Mouse (Mus musculus) adrenal gland, adult 8-10 months (tissue): ENCODE data around the gene B3gat3. TPM values are rescaled to one million over a fixed set of nuclear protein-coding genes. Genes with fewer than 3 reads are reported as not detected.

Source experiments
- DNase-seq: peaks from one replicate; pipeline ENCODE4 v3.0.0; 2022
- total RNA-seq, 4 experiments: library from RNA; stranded (reverse); gene quantifications; 2 replicates each; pipeline ENCODE4 v1.2.4; 2022

The B3gat3 gene
- total RNA-seq, 4 experiments from 2014 or later = 61.3 to 72.9 (median 70.0) TPM

DNA sequence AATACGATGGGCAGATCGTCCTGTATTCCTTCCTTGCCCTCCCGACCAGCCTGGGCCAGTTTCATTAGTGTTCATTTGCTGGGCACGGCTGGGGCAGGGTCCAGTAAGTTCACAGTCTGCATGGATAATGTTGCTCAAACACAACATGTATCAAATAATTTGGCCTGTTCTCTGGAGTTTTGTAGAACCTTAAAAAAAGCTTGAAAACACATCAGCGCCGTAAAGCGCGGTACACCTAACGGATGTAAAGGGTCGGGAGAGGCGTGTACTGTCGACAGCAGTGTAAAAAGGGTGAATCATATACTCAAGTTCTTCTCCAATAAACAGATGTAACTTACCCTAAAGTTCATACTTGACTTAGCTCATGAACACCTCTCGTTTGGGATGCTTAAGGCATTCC is 21.6 kb upstream of the B3gat3 start:
- no peak for DNase-seq

DNA sequence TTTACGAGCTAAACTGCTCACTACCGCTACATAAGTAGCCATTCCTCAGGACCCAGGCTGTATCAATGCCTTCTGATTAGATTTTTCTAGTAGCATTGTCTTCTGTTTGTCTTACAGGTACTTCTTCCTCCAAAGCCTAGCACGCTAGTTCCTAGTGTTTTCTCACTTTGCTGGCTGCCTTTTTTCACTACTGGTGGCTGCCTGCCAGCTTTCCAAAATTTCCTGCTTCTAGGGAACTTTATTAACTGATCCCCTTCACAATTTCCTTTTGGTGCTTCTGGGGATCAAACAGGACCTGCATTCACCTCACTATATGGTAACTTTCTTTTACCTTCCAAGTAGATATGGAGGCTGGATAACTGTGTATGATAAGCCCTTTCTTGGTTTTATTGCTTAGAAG is 21.1 kb upstream of the B3gat3 start:
- DNase-seq = no peak

DNA sequence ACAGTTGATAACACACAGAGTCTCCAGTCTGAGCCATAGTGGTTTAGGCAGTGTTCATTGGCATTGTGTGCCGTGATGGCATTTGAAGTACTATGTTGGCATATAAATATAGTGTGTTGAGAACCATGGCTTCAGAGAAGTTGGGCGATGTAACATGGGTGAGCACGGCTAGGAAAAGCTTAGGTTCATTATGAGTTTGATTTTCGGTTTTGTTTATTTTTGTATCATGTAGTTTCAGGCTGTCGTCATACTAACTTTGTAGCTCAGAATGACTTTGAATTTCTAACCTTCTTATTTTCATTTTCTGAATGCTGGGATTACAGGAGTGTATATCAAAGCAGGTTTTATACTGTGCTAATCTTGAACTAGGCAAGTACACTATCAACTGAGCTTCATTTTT is 16.8 kb upstream of the B3gat3 start:
- DNase-seq = no peak

GRCm38 (mm10) chr19:8908531-8908930 is 11.6 kb upstream of the B3gat3 start:
- no peak for DNase-seq

- DNase-seq = no peak
These were observed 8.4 kb upstream of the B3gat3 start for GRCm38 (mm10) chr19:8911810-8912209.

DNA sequence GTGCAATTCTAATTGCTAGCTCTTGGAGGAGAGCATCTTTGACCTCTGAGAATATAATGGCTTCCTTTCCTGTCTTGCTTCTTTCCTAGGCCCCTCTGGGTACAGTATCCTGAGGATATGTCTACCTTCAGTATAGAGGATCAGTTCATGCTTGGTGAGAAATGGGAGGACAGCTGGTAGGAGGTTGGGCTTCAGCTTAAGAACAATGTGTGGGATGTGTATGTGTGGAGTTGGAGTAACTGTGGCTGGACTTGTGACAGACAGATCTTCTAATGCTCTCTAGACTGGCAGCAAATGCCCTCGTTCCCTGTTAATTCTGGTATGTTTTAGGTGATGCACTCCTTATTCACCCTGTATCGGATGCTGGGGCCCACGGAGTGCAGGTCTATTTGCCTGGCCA is 6.0 kb upstream of the B3gat3 start:
- DNase-seq = no peak

GRCm38 (mm10) chr19:8919000-8919399 is 1.2 kb upstream of the B3gat3 start:
- no peak for DNase-seq

- DNase-seq = no peak
These were observed 496 bp upstream of the B3gat3 start for GRCm38 (mm10) chr19:8919684-8920072.

- DNase-seq = no peak
These were observed 690 bp downstream of the B3gat3 start for GRCm38 (mm10) chr19:8920836-8921291.

- DNase-seq = no peak
These were observed 1.6 kb downstream of the B3gat3 start for GRCm38 (mm10) chr19:8921741-8922140.

DNA sequence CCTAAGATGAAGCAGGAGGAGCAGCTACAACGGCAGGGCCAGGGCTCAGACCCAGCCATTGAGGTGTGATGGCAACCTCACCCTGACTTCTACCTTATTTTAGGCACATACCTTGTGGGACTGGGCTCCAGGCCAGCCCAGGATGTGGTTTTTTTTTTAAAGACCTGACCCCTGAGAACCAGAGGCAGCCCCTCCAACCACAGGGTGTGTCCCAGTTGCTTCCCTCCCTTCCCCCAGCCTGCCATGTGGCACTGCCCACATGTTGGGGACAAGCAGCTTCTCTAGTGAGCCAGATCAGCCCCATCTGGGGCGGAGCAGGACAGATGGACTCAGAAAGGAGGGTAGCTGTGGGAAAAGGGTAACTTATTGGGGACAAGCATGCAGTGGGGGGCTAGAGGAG is 6.6 kb downstream of the B3gat3 start:
- DNase-seq = no peak

DNA sequence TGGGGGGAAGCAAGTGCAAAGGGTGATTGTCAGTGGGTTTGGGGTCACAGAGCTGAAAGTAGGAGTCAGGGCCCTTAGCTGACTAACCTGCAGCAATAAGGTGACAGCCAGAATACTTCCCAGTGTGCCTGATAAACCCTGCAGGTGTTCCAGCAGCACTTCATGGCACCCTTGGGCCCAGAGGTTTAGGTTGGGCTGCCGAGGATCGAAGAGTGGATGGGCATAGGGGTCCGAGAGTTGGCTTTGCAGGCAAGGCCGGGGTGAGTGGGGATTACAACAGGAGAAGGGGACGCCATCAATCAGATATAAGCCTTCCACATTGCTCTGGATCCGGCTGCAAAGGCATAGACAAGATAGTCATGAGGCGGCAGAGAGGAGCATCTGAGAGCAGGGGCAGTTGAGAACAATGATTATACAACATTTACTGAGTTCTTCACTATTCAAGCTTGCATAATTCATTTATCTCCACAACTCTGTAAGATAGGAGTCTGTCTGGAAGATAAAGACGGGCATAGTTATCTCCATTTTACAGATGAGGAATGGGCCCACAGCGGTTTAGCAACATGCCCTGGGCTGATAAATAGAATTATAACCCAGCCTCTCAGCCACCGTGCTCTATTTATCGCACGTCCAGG is 7.8 kb downstream of the B3gat3 start:
- no peak for DNase-seq

GRCm38 (mm10) chr19:8928689-8929223 is 8.6 kb downstream of the B3gat3 start:
- DNase-seq = peak; percentile 53

GRCm38 (mm10) chr19:8929224-8930088 is 9.3 kb downstream of the B3gat3 start, which contains the start of the genes Rom1 and Eml3:
TSS of gene Rom1 (minus strand) at chr19:8929356.
TSS of gene Eml3 (plus strand) at chr19:8929552.
- peak; percentile 94 for DNase-seq

GRCm38 (mm10) chr19:8930117-8930516 is 9.9 kb downstream of the B3gat3 start:
- no peak for DNase-seq

- DNase-seq = no peak
These were observed 10.6 kb downstream of the B3gat3 start for GRCm38 (mm10) chr19:8930771-8931170.

DNA sequence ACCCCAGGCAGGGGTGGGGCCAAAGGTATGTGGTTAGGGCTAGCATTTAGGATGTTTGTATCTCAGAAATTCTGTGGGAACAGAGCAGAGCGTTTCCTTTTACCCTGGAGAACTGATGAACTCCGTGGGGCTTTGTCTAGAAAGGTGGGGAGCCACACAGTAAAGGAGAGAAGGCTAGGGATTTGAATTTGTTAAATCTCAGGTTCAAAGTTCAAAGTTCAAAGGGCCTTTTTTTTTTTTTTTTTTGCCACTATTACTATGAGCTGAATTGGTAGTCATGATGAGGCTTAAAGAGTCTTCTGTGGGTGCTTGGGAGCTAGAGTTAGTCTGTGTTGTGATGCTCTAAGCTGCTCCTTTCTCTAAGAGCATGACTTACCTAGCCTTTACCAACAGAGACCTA is 16.6 kb downstream of the B3gat3 start:
- no peak for DNase-seq

DNA sequence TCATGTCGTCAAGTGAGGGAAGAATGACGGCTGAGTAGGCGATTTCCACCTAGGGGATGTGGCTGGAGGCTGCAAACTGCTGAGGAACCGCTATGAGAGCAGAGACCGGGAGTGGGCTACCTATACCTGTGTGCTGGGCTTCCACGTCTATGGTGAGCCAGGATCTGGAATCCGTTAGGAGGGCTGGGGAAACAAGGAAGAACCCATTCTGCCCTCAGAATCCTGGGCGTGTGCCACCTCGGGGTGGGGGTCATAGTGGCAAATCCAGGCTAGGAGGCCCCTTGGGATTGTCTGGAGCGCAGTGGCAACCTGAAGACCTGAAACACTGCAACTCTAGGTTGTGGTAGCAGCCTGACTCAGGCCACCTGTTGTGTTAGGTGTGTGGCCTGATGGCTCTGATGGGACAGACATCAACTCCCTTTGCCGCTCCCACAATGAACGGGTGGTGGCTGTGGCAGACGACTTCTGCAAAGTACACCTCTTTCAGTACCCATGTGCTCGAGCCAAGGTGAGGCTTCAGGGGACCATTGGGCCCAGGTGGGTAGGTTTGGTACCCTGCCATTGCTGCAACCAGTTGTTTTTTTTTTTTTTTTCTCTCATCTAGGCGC is 20.5 kb downstream of the B3gat3 start:
- DNase-seq = no peak

DNA sequence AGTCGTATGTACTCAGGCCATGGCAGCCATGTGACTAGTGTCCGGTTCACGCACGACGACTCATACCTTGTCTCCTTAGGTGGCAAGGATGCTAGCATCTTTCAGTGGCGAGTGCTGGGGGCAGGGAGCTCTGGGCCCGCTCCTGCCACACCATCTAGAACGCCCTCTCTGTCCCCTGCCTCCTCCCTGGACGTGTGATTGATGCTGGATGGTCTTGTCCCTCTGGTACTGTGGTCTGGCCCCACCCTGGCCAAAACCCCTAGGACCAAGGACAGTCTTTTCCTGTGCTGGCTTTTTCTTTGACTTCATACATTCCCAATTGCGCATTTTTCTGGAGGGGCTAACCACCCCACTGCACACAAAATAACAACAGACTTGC is 21.0 kb downstream of the B3gat3 start:
- DNase-seq = no peak

DNA sequence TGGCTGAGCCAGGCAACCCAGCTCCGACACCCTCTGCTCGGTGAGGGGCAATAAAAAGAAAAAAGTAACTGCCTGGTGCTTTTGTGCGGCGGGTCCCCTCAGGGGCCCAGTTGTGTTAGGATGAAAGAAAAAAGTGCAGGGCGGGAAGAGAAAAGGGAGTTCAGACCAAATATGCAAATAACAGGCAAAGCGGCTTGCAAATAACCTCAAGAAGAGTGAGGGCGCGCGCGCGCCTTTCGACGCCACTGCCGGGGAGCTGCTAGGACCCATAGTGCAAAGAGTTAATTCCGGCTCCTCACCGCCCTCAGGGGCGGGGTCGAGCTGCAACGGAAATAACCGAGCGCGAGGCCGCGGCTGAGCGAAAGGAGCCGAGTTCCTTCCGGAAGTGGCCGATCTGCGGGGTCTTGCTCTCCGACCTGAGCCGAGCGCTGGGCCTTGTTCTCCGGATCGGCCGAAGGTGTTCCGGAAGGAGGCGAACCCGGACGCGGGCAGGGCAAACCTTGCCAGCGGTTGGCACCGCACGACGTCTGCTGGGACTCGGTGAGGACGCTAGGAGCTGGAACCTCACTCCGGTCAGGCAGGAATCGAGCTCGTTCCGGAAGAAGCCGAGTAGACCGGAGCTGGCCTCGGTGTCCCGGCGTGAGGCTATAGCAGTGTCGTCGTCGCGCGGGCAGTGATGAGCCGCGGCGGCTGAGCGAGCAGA is 21.5 kb downstream of the B3gat3 start, which contains the start of gene Mta2:
Mta2 (plus strand) TSS at position 361 of the 703 bp plus-strand sequence.
- peak; percentile 93 for DNase-seq

DNA sequence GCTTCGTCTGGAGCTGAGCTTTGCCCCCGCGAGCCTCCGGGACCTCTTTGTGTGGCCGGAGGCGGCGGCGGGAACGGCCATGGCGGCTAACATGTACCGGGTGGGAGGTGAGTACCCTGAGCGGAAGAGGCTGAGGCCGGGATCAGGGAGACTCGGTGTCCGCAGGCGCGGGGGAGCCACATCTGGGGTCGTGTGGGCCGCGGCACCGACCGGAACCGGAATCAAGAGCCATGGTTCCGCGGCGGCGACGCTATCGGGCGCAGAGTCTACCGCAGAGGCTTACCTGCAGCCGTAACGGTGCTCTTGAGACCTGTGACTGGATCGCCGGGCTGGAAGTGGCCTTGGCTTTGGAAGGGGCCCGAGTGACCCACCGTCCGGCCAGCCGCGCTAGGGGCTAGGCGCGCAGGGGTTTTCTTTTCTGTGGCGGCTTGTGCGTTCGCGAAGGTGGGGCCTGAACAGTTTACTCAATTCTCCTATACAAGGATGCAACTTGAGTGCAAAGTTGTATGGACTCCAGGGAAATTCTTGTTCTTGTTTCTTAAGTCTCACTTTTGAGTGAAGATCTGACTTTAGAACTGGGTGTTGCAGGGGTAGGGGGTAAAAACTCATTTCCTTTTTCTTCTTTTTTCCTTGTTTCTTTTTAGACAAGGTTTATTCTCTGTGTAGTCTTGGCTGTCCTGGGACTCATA is 22.2 kb downstream of the B3gat3 start:
- DNase-seq = no peak

DNA sequence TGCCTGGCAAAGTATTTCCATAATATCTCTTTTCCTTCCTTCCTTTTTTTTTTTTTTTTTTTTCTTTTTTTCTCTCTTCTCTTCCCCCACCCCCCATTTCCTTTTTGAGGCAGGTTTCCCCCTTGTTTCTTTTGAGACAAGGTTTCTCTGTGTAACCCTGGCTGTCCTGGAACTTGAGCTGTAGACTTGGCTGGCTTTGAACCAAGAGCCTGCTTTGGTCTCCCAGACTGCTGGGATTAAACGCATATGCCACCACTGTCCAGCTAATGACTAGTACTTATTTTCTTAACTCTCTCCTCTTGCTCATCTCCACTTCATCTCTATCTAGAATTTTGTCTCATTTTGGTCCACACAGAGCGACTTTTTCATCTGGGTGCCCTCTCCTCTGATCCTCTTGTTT is 22.9 kb downstream of the B3gat3 start:
- DNase-seq = no peak
